Mouse (Mus musculus) stomach, postnatal 0 days (tissue): ENCODE measurements at regions not wholly inside any gene's neighbourhood (a gene's known extent, or its start where the extent isn't known, plus 50 kb on each side); places are given as distances from the start of the nearest gene placed in this dataset.

Experiments
- ATAC-seq: fragments of 200-750 bp; cut with Nextera tagmentation; 2 replicates; pipeline ENCODE4 v1.8.0; 2017; ENCODE audit not compliant: low FRiP score, low TSS enrichment
- DNase-seq: peaks from one replicate; pipeline ENCODE4 v3.0.0-alpha.2; 2016; ENCODE audit warnings: low spot score
- H3K27ac ChIP-seq: fragments of 300-500 bp; sonication (generic); replicated peaks from 2 replicates; pipeline ENCODE4 v1.5.1; 2014; ENCODE audit warnings: mild to moderate bottlenecking, control low read depth
- H3K27me3 ChIP-seq: fragments of 300-500 bp; sonication (generic); 2 replicates; pipeline ENCODE4 v1.6.1; 2014; ENCODE audit warnings: low read length; ENCODE audit not compliant: control insufficient read depth, insufficient read depth
- H3K36me3 ChIP-seq: fragments of 300-500 bp; sonication (generic); 2 replicates; pipeline ENCODE4 v1.6.1; 2014; ENCODE audit warnings: low read length, mixed read lengths; ENCODE audit not compliant: control insufficient read depth, insufficient read depth
- H3K4me1 ChIP-seq: fragments of 300-500 bp; sonication (generic); replicated peaks from 2 replicates; pipeline ENCODE4 v1.6.1; 2014; ENCODE audit warnings: antibody characterized with exemption; ENCODE audit not compliant: control insufficient read depth, insufficient read depth
- H3K4me2 ChIP-seq: fragments of 300-500 bp; sonication (generic); replicated peaks from 2 replicates; pipeline ENCODE4 v1.6.1; 2014; ENCODE audit warnings: low read depth, mild to moderate bottlenecking, control low read depth, moderate library complexity
- H3K4me3 ChIP-seq: fragments of 300-500 bp; sonication (generic); 2 replicates; pipeline ENCODE4 v1.5.1; 2014; ENCODE audit warnings: low read depth, low read length, control low read depth
- H3K9ac ChIP-seq: fragments of 300-500 bp; sonication (generic); 2 replicates; pipeline ENCODE4 v1.6.1; 2014; ENCODE audit warnings: mild to moderate bottlenecking, low read length, control low read depth, mixed read lengths
- H3K9me3 ChIP-seq: fragments of 300-500 bp; sonication (generic); 2 replicates; pipeline ENCODE4 v1.6.1; 2016; ENCODE audit warnings: low read length; ENCODE audit not compliant: control insufficient read depth
- CTCF ChIP-seq: IDR thresholded peaks from 2 replicates; pipeline ENCODE4 v1.5.1; 2016; ENCODE audit warnings: antibody characterized with exemption, low read depth, mild to moderate bottlenecking, moderate library complexity
- EP300 ChIP-seq: optimal IDR thresholded peaks from 2 replicates; pipeline ENCODE3; 2016; ENCODE audit warnings: antibody characterized with exemption
- WGBS: fragments of 180-500 bp; shearing (Covaris S2); extraction: QIAGEN DNeasy Blood & Tissue Kit; methylation state at CpG from one replicate; pipeline ENCODE4 v1.1.7; 2014; 5-methylcytosine and 5-hydroxymethylcytosine counted together

GRCm38 (mm10) chr10:54269785-54270184, 193.4 kb upstream of the Man1a start:
- no peak for DNase-seq
- no peaks in the 10 kb centered on the region for H3K9me3 ChIP-seq
- WGBS = 67% methylated on average over 1 of the region's 1 CpGs
- ATAC-seq = no peak
- no peak overlapping the region for H3K27ac ChIP-seq
- no peak overlapping the region for H3K4me3 ChIP-seq
- H3K9ac ChIP-seq = no peak overlapping the region
- no peaks in the 10 kb centered on the region for H3K27me3 ChIP-seq
- H3K36me3 ChIP-seq = no peaks in the 10 kb centered on the region
- no peaks in the 10 kb centered on the region for H3K4me1 ChIP-seq
- no peak overlapping the region for H3K4me2 ChIP-seq
- TF ChIP-seq EP300 = no peak
- no peak for TF ChIP-seq CTCF

DNA sequence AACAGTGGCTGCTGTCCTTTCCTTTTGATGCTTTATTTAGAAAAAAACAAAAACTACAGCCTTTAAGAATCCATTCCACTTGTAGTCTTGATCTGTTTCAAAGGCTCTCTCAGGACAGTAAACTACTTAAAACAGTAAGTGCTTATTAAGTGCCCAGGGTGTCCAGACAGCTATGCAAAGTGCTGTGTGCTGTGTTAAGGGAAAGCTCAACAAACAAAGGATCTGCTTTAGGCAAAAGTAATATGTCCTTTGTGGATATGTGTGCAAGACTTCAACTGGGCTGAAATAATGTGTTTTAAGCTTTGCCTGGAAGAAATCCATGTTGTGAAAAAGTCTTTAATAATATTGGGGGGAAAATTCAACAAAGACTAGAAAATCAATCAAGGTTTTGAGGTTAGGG, 192.9 kb upstream of the Man1a start:
- Histone ChIP-seq H3K4me3 (no peak overlapping the region), H3K4me2 (no peak overlapping the region), H3K27me3 (no peaks in the 10 kb centered on the region), H3K9me3 (no peaks in the 10 kb centered on the region), H3K4me1 (no peaks in the 10 kb centered on the region), H3K36me3 (no peaks in the 10 kb centered on the region), H3K9ac (no peak overlapping the region), H3K27ac (no peak overlapping the region)
- TF ChIP-seq CTCF = no peak
- no peak for TF ChIP-seq EP300
- DNase-seq (no peak), ATAC-seq (no peak)

GRCm38 (mm10) chr10:54266656-54267055, 190.2 kb upstream of the Man1a start:
- TF ChIP-seq EP300 (no peak), CTCF (no peak)
- DNase-seq (no peak), ATAC-seq (no peak)
- Histone ChIP-seq H3K27ac (no peak overlapping the region), H3K27me3 (no peaks in the 10 kb centered on the region), H3K4me1 (no peaks in the 10 kb centered on the region), H3K36me3 (no peaks in the 10 kb centered on the region), H3K4me3 (no peak overlapping the region), H3K9ac (no peak overlapping the region), H3K4me2 (no peak overlapping the region), H3K9me3 (no peaks in the 10 kb centered on the region)
- 72% methylated on average over 4 of the region's 4 CpGs for WGBS

GRCm38 (mm10) chr10:54254874-54255641, 178.6 kb upstream of the Man1a start:
- ATAC-seq = no peak
- Histone ChIP-seq H3K4me3 (no peak overlapping the region), H3K9me3 (no peaks in the 10 kb centered on the region), H3K4me2 (no peak overlapping the region), H3K9ac (no peak overlapping the region), H3K36me3 (no peaks in the 10 kb centered on the region), H3K4me1 (no peaks in the 10 kb centered on the region), H3K27me3 (no peaks in the 10 kb centered on the region), H3K27ac (no peak overlapping the region)
- TF ChIP-seq EP300 (no peak), CTCF (no peak)
- 28% methylated on average over 1 of the region's 1 CpGs for WGBS
- DNase-seq = no peak

GRCm38 (mm10) chr10:54244995-54245394, 168.6 kb upstream of the Man1a start:
- Histone ChIP-seq H3K4me2 (no peak overlapping the region), H3K4me3 (no peak overlapping the region), H3K36me3 (no peaks in the 10 kb centered on the region), H3K27me3 (no peaks in the 10 kb centered on the region), H3K9ac (no peak overlapping the region), H3K9me3 (no peaks in the 10 kb centered on the region), H3K4me1 (no peaks in the 10 kb centered on the region), H3K27ac (no peak overlapping the region)
- no peak for TF ChIP-seq CTCF
- ATAC-seq = no peak
- DNase-seq = no peak

DNA sequence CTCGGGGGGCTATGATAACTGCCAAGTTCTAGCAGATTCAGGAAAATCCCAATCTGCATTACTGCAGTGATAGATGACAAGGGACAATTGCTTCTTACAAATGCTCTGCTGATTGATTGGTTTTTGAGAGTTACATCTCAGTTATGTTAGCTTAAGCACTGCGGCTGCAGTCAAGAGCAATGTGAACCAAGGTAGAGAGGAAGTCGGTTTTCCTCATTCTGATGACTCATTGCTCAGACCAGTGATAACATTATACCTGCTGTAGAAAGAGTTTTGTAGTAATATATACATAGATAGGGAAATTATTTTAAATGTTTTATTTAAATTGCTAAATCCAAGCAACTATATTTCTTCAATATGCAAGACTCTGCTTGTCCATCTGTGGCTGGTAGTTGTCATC, 126.0 kb upstream of the Man1a start:
- ATAC-seq (peak; percentile 73; the same call in 1 of the 2 replicates), DNase-seq (no peak)
- TF ChIP-seq EP300 (no peak), CTCF (no peak)
- 36% methylated on average over 3 of the region's 3 CpGs for WGBS
- Histone ChIP-seq H3K27me3 (no peaks in the 10 kb centered on the region), H3K36me3 (no peaks in the 10 kb centered on the region), H3K9ac (no peak overlapping the region), H3K27ac (no peak overlapping the region), H3K4me2 (no peak overlapping the region), H3K4me3 (no peak overlapping the region), H3K9me3 (no peaks in the 10 kb centered on the region), H3K4me1 (no peaks in the 10 kb centered on the region)
